Mouse (Mus musculus) cerebellum, adult 9-10 months (tissue): ENCODE measurements at regions not wholly inside any gene's neighbourhood (a gene's known extent, or its start where the extent isn't known, plus 50 kb on each side); places are given as distances from the start of the nearest gene placed in this dataset.

ENCODE experiments used
- DNase-seq: peaks from one replicate; pipeline ENCODE4 v3.0.0; 2022

DNA sequence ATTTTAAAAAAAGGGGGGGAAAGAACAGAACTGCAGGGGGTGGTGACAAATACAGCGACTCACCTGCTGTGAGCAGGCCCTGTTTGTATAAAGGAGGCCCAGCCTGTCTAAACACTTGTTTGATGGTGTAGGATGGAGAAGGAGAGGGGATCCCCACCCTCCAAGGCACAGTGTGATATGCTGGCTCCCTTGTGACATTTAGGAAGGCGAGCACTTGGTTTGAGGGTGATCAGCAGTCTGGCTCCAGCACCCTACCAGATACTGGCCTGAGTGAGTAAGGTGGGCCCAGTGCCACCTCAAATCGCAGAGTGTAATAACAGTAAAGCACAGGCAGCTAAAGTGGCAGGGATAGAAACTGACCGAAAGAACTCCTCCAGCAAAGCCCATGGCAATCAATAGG lies 195.4 kb upstream of the Trib2 start:
- DNase-seq: no peak

DNA sequence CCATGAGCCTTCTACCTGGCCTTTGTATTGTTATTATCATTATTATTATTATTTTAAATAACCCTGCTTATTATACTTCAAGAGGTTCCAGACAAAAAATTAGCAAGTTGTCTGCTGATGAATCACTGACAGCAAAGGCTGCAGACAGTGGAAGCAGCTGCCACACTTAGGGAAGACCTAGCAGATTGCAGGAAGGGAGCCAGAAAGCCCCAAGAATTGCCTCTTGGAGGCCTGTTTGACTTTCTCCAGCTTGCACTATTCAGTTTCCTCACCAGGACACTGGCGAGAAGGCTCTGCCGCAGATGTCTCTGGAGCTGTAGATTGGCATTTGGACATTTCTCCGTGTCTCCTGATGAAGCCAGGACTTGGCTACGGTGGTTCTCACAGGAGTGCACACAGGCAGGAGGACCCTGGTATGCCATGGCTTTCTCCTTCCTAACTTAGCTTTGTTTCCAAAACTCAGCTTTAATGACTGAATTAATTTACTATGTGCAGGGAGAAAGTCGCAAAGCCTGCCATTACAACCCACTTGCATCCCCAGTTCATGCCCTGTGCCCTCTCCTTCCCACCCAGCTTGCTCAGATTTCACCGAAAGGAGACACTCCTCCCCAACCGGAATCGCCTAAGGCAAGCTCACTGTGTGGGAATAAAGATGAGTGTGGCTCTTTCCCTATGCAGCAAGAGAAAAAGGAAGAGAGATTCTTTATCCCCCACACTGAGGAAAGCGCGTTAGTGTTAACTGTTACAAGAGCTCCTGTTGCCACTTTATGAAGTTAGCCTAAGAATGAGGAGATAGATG lies 193.3 kb upstream of the Trib2 start:
- DNase-seq: no peak

DNA sequence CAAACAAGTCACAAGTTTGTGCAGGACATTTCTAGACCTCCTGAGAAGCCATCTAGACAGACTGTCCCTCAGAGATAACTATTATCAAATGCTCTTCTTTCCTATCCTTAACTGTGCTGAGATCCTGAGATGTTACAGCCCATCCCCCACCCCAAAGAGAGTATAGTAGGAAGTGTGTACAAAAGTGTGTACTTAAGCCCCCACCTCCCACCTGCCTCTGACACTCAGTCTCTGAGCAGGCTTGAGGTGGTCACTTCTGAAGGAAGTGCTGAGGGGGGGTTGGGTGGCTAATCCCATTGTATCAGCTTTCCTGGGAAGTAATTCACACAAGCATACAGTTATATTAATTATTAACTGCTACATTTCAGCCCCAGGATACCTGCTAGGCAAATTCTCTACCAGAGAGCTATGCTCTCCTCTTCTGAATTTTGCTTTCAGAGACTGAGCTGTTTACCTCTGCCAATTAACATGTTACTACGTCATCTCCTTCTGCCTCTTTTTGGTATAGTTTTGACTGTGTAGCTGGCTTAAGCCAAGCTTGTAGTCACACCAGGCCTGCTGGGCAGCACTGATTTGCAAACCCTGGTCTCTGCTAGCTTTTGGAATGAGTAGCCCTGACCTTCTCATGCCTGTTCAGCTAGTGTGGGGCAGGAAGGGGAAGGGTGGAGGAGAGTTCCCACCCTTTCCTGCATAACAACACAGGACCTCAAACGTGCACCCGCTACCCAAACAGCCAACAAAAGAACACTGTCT lies 192.2 kb upstream of the Trib2 start:
- no peak for DNase-seq

DNA sequence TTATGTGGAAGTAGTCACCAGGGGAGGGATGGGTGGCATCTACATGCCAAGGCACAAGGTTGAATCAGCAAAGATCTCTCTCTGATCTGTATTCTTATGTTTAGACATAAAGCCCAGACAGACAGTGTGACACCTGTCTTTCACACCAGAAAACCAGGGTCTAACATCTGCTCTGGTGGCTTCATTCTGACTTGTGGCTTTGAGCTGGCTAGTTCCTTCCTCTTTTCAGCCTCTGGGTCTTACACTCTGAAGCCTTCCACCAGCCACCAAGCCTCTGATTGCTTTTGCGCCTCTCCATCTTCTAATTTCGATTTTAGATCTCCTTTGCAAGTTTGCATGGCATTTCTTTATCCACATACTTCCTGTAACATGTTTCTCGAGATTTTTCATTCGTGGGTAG lies 191.5 kb upstream of the Trib2 start:
- no peak for DNase-seq

DNA sequence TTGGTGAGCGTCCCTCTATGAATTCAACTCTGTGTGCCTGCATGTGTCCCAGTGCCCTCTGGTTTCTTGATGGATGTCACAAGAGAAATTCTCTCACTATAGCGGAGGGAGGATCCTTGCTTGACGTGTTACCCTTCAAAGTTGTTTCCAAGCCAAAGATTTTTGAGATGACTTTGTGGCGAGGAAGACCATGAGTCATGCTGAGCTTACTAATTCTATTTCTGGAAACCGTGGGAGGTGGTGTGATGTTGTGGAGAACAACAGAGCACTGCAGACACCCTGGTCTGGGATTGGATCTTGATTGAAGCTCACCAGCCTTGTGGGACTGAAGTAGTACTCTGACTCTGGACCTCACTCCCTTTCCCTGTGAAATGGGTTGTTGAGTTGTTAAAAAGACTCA lies 190.0 kb upstream of the Trib2 start:
- DNase-seq: no peak

DNA sequence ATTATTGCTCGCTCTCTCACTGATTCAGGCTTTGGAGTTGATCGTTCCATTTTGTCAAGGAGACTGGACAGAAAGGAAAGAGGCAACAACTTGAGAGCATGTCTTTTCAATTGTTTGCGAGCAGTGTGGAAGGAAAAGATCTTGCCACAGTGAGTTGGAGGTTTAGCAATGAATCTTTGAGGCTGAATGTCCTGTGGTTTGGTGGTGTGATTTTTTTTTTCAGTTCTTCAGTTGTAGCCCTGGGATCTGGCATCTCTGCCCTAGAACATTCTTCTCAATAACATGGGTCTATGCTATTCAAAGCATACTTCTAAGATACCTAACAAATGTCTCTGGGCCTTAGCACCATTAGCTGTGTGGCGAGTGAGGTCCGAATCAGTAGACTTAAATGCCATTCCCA lies 189.6 kb upstream of the Trib2 start:
- no peak for DNase-seq

GRCm38 (mm10) chr12:16001811-16002210 lies 185.1 kb upstream of the Trib2 start:
- DNase-seq: no peak

- DNase-seq: no peak
Observed at GRCm38 (mm10) chr12:16001225-16001624, 184.5 kb upstream of the Trib2 start.

DNA sequence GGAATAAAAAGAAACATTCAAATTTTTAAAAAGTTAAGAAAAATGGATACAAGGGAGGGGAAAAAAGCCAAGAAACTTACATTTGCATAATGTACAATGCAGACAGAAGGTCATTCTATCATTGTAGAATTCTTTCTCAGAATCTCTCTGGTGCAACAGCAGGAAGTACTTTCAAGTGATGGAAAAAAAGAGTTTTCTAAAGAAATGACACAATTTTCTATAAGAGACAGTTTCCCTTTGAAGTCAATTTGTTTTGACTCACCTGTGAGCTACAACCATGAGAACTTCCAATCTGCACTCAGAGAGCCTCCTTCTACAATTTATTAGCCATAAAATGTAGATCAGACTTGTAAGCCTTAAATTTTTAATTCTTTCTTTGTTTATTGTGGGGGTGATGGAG lies 181.6 kb upstream of the Trib2 start:
- DNase-seq: no peak

DNA sequence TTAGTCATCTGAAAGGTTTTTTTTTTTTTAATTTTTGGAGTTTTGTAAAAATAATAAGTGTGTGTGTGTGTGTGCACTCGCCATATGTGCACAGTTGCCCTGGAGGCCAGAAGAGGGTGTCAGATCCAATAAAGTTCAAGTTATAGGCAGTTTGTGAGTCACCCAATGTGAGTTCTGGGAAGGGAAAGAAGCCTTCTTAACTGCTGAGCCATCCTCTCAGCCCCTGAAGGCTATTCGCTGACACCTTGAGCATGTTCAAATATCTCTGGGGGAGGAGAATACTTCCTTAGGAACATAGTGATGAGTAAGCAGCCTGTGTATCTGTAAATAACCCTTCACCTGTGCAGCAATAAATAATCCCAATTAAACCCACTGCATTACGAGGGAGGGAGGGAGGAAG lies 177.1 kb upstream of the Trib2 start:
- no peak for DNase-seq

- DNase-seq: no peak
Observed at GRCm38 (mm10) chr12:15986351-15986750, 169.6 kb upstream of the Trib2 start.

GRCm38 (mm10) chr12:15985649-15986048 lies 168.9 kb upstream of the Trib2 start:
- DNase-seq: no peak

DNA sequence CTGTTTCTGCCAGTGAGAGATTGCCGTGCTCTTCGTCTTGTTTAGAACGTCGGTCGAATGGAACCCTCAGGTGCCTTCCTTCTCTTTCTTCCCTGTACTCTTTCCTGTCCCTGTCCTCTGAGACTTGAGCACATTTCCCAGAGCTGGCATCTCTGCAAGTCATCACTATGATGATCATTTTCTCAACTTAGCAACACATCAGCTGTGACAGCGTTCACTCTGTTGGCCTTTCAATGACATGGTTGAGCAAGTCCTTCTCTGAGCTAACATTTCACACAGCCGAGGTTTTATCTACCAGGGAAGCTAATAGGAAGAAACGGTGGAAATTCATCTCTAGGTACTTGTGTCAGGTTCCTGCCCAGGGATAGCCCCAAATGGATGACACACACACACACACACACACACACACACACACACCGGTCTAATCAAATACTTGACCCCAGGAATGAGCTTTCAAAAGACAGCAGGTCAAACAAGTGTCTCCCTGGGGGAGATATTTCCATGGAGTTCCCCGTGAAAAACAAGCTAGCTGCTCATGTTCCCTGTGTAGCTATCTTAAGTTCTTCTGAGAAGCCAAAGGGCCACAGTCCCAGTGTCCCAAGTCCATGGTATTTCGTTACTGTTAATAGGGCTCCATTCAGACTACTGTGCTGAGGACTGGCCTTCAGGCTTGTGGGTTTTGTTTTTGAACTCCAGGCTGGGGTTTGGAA lies 167.0 kb upstream of the Trib2 start:
- DNase-seq: no peak

- no peak for DNase-seq
Observed at GRCm38 (mm10) chr12:15981741-15982140, 165.0 kb upstream of the Trib2 start.

DNA sequence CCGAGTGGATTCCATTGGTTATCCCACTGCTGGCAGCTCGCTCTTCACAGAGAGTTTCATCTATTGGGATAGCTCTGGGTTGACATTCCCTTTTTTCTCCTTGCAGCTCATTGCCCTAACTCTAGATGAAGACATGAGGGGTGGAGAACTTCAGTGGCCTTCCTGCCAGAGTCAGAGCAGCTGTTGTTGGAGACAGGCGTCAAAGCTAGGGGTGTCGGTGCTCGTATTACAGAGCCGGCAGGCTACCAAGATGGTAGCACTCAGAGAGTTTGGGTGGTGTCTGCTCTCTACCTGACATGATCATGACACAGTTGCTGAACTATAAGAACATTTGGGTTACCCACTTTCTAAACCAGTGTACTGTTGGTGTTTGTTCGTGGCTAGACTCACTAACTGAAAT lies 162.5 kb upstream of the Trib2 start:
- no peak for DNase-seq

DNA sequence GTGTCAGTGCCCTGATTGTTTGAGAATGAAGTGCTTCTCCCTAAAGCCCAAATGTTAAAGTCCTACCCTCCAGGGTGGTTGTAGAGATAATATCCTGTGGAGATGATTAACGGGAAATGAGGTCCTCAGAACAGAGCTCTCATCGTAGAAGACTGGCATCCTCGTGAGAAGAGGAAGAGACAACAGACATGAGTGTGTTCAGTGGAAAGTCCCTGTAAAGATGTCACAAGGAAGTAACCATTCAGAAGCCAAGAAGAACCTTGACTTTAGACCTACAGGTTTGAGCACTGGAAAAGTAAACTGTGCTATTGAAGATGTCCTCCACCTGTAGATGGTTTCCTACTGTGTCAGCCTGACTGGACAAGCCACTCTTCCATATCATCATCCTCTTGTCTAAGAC lies 155.1 kb upstream of the Trib2 start:
- no peak for DNase-seq

- DNase-seq: no peak
Observed at GRCm38 (mm10) chr12:15970262-15970661, 153.5 kb upstream of the Trib2 start.

DNA sequence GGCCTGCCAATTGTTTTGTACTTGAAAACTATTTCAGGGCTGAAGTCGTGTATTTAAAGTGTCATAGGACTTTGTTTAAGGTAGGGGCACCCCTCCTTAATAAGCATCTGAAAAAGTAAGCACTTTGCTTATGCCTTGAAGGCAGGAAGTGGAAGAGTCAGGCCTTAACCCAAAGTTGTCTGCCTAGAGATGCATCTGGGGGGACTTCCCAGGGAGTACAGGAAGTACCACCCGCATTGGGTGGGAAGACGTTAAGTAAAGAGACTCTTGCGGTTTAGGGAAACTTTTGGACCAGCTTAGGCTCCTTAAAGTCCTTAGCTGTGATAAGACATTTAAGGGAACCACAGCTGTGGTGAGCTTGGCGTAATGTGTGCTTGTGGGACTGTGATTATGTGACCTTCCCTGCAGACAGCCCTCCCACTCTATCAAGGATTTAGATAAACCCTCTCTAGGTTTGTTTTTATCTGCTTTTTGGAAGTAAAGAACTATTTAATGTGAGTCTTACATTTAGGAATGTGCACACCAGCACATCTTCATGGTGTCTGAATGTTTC lies 150.9 kb upstream of the Trib2 start:
- no peak for DNase-seq

GRCm38 (mm10) chr12:15966631-15967030 lies 149.9 kb upstream of the Trib2 start:
- DNase-seq: no peak

- no peak for DNase-seq
Observed at GRCm38 (mm10) chr12:15965921-15966320, 149.2 kb upstream of the Trib2 start.

DNA sequence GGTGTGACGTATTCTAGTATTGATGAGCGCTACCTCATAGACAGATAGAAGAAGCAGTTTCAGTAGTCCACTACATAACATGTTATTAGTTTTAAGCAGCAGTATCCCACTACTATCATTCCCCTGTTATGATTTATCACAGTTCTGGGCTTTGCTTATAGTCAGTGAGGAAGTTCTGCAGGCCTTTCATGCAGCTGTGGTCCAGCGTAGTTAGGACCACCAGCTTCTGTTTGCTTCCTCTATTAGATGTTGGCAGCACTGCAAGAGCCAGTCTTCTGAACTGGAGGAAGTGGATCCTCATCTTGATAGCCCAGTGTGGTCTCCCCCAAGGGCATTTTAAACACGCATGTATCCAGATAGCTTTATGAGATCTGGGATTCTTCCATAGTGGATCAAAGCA lies 147.4 kb upstream of the Trib2 start:
- no peak for DNase-seq

DNA sequence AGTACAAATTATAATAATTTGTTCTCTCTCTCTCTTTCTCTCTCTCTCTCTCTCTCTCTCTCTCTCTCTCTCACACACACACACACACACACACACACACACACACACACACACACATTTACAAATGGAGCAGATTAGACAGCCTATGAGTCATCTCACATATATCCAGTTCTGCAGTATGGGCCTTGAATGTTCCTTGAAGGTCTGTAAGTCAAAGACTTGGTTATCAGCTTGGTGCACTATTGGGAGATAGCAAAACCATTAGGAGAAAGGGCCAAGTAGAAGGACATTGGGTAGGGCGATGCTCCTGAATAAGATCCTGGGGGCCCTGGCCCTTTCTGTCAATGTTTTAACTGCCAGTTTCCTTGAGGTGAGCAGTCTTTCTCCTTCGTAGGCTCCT lies 145.1 kb upstream of the Trib2 start:
- no peak for DNase-seq

- DNase-seq: no peak
Observed at GRCm38 (mm10) chr12:15937443-15938237, 120.9 kb upstream of the Trib2 start.
